Mouse (Mus musculus): Measurements from ENCODE around the gene Kdsr.

The Kdsr gene

DNA sequence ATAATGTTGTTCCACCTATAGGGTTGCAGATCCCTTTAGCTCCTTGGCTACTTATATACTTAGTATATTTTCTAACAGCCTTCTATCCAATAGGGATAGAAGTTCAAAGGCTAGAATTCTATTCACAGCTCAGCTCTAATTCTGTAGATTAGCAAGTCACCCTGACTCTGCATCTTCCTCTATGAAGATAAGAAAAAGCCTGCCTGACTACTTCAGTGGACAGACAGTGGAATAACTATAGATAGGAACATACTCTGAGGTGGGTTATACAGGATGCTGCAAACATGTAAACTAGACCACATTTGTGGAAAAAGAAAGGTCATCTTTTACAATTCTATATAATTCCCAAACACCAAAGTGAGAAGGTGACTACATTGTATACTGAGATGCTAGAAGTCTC lies 66.9 kb downstream of the Kdsr start:
- no peak for DNase-seq

DNA sequence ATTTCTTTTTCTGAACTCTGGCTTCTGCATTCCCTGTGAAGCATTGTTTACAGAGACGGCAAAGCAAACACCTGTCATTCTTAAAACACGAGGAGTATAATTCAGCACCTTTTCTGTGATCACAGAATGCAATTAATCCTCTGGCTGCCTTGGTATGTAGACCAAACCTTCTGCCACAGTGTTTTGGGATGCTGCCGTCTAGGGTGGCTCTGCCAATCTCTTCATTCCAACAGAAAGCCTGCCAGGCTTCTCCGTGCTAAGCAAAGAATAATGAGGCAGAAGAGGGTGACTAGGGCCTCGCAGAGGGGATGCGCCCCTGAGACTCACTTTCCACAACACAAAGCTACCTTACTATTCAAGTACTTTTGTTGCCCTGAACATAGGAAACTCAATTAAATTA lies 68.6 kb downstream of the Kdsr start:
- DNase-seq = peak; percentile 71 to 73

DNA sequence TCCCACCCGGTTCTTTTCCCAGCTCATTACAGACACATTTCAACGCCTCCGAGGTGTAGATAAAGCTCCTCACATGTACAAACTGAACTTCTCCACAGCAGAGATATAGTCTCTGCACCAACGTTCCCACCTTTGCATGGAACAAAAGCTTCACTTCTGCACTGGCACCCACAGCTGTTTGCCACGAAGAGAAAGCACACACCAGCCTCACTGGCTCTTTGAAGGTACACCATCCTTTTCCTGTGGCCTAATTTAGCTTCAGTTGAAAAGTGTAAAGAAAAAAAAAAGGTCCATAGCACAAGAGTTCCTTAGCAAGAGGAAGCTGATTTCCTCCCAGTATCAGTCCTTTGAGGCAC lies 71.4 kb downstream of the Kdsr start:
- DNase-seq = no peak

DNA sequence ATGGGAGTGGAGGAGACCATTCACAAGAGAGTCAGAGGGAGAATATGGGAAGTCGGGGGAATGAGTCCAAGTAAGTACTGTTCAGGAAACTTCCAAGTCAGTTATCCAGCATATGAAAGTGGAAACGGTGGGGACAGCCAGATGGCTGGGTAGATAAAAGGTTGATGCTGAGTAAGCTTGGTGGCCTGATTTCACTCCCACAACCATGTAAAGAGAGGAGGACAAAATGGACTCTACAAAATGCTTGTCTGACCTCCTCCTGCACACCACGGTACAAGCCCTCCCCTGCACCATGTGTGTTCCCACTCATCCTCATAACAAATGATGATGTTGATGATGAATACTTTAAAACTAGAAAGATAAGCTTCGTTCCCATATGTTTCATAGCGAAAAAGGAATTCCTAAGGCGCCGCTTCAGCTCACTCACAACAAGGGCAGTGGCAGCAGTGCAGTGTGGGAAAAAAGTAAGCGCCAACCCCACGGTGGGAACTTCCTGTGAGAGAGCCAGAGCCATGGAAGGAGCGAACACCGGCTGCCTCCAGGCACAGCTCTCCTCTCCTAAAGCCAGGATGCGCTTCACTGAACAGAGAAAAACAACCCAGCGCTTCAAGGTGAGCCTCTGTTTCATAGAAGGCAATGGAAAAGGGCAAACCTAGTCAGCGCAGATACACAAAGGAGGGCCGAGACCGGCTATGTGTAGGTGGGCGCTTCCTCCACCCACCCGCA lies 71.9 kb downstream of the Kdsr start:
- DNase-seq = no peak

DNA sequence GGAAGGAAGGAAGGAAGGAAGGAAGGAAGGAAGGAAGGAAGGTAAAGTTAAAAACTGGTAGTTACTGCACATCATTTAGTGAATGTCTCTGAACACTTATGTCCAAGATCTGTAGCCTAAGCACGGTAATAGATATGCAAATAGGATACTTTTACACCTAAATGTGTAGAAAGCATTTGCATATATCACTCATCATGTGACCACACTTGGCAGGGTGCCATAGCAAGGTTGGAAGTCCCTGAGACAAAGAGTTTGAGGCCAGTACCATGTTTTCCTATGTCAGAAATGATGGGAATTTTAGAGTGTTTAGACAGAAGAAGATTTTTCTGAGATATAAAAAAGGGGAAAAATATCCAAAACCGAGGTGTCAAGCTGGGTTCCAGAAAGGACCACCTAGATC lies 73.8 kb downstream of the Kdsr start:
- DNase-seq = no peak

DNA sequence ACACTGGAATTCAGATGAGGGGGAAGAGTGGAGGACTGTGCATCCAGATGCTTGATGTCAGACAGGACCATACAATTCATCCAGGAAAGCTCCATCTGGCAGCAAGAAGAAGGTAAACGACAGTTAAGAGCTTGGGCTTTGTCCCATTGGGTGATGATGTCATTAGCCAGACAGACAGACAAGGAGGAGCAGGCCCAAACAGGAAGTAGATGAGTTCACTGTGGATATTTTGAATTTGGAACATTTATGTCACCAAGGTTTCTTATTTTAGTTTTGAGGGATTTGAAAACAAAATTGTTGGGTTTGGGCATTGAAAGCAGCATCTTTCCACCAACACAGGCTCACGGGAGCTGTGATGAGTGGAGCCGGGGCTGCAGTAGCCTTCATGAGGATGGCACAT lies 75.0 kb downstream of the Kdsr start:
- DNase-seq = no peak

DNA sequence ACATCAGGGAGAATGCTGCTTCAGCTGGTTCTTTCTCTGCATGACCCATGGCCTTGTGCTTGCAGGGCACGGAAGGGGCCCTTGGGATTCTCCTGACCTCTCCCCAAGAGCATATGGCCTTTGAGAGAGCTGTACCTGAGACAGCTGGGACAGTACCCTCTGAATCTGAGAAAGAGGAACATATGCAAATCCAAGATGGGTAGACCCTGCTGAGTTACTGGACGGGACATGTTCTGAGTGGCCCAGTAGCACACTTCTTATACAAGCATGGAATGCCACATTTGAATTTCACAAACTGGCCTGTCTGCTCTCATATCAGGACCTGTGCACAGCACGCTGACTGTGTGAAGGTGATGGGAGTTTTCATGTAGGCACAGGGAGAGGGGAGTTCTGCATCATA lies 76.7 kb downstream of the Kdsr start:
- no peak for DNase-seq

DNA sequence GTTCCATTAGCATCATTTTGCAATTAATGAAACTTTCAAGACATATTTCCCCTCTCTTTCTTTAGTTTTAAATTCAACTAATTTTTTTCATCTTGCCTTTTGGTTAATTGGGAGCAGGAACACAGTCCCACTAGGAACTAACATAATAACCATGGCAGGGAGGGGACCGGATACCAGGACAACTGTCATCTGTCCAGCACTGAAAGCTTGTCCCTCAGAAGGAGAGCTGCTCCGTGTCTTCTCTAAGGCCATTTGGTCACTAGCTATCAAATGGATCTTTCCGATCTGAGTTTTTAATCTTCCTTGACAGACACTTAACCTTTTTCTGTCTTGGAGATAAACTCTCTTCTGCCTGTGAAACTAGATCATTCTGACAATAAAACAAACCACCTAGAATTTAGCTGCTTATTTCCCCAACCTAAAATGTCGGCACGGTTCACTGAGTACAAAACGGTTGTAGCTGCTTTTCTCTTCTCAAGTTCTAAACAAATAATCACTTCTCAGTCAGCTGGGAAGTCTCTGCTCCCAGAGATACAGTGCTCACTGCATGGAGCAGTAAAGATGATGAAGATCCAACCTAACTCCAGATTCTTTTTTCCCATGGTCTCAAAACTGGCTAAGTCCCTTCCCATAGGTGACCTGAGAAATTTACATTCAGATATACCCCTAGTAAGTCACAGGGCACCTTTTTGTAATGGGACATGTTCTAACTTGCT lies 79.6 kb downstream of the Kdsr start:
- DNase-seq = no peak

DNA sequence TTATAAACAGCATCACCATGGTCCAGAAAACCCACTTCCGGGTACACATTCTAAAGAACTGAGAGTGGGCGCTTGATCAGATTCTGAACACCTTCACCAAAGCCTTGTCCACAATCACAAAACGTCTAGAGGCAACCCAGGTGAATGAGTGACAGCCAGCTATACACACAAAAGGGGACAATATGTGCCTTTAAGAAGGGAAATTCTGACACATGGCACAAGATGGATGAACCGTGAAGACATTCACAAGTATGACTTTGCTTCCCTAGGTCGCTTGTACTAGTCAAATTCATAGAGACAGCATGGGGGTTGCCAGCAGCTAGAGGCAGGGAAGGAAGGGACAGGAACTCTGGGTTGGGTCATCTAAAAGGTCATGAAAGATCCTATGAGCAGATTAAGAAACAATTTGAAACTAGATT lies 81.5 kb downstream of the Kdsr start:
- no peak for DNase-seq
